Mouse (Mus musculus): ENCODE data around the gene Rpl29. TPM values are rescaled to one million over a fixed set of nuclear protein-coding genes. Genes with fewer than 3 reads are reported as not detected.
A peak's percentile ranks its signal among the peaks of the same experiment; 100 is the strongest.

Gene Rpl29
- polyA plus RNA-seq, 1 experiment = 475 TPM

DNA sequence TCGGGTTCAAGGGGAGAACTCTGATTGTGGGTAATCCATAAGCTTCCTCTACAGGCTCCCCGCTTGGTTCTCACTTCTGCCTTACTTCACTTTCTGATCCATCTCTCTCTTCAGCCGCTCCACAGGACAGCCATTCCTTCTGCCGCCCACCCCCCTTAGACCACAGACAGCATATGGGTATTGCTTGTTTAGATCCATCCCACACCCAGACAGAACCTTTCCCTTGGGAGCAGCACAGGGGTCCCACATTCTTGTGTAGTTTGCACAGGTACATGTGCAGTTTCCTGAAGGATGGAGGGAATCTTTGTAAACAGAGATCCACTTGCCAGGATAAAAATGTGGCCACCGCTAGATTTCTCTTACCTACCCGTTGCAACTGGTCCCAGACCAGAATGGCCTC is 23.1 kb downstream of the Rpl29 start:
- WGBS = 36% methylated on average over 6 of the region's 6 CpGs

DNA sequence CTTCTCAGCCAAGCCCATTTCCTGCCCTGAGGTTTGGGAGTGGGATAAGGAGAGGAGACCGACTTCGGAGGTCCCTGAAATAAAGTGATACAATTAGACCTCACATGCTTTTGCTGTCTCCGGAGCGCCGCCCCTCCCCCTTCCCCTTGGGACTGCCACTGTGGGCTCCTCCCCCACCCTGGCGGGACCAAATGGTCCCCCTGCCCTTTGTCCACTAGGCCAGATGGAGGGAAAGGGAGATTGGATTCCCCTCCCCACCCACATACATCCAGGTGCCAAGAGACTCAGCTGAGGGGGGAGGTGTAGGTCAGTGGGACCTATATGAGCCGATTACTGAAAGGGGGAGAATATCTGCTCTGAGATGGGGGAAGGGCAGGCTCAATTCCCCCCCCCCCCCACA is 23.6 kb downstream of the Rpl29 start:
- peak; percentile 83 to 87 for DNase-seq
- no peak for TF ChIP-seq POLR2A (IDR thresholded peaks at IDR 0.05; ENCODE audit: borderline replicate concordance, insufficient read depth, low read length)
- no peak for TF ChIP-seq CTCF (IDR thresholded peaks at IDR 0.05; ENCODE audit: borderline replicate concordance, insufficient read depth, low read depth, low read length)
- no peaks in the 10 kb centered on the region for H3K27me3 ChIP-seq (ENCODE audit: control insufficient read depth, insufficient read depth, low read length)
- peak overlapping the region; percentile 79 for H3K4me3 ChIP-seq (replicated peaks; ENCODE audit: insufficient read depth, low read depth, low read length)
- peak overlapping the region; percentile 97; the same call in 1 of the 2 replicates for H3K27ac ChIP-seq (ENCODE audit: insufficient read depth, low read length)
- WGBS = 3% methylated on average over 7 of the region's 7 CpGs
- peaks cover 55% of the 10 kb centered on the region for H3K4me1 ChIP-seq (ENCODE audit: control insufficient read depth, insufficient read depth, low read length)

More for the DNA sequence above, 23.1 kb downstream of the Rpl29 start:
- Histone ChIP-seq H3K4me3 (replicated peaks; ENCODE audit: insufficient read depth, low read depth, low read length) (no peak overlapping the region), H3K27ac (ENCODE audit: insufficient read depth, low read length) (no peak overlapping the region), H3K27me3 (ENCODE audit: control insufficient read depth, insufficient read depth, low read length) (no peaks in the 10 kb centered on the region), H3K4me1 (ENCODE audit: control insufficient read depth, insufficient read depth, low read length) (peaks cover 52% of the 10 kb centered on the region)
- DNase-seq = no peak
- TF ChIP-seq CTCF (IDR thresholded peaks at IDR 0.05; ENCODE audit: borderline replicate concordance, insufficient read depth, low read depth, low read length) (no peak), POLR2A (IDR thresholded peaks at IDR 0.05; ENCODE audit: borderline replicate concordance, insufficient read depth, low read length) (no peak)

DNA sequence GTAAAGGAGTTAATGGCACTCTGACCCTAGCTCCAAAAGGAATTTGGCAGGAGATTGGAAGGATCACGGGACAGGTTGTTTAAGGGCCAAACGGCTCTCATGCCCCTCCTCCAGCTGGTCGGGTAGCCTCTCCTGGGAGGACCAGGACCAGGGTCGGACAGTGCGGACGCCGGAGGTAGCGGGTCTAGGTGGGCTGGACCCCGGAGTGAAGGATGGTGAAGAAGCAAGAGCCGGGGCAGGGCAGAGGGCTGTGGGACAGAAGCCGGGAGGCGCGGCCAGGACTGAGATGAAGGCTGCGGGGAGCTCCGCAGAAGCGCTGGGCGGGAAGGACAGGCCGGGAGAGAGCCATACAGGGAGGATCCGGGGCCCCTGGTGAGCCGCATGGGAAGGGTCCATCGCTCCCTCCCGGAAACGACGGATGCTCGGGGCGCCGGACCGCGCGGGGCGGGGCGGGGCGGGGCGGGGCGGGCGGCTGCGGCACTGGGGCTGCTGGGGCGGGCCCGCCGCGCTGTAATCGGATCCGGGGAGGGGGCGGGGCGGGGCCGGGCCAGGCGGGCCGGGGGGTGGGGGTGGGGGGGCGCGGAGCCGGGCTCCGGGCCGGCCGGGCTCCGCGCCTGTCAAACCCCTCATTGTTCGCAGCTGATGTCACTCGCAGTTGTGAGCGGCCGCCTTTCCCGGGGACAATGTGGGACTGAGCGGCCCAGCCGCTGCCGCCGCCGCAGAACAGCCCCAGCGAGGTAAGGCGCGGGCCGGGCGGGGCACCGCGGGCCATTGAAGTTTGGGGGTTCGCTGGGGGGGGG is 24.2 kb downstream of the Rpl29 start, which contains the start of gene Pcbp4:
Gene Pcbp4 (plus strand): TSS at position 21 of the 800 bp plus-strand sequence.
- peak within 1 kb of the TSS; percentile 97 for H3K27ac ChIP-seq (ENCODE audit: insufficient read depth, low read length)
- peak; percentile 74 to 80 for DNase-seq
- peaks cover 56% of the 10 kb centered on the region for H3K4me1 ChIP-seq (ENCODE audit: control insufficient read depth, insufficient read depth, low read length)
- WGBS = under 1% methylated on average over 52 of the region's 74 CpGs
- no peaks in the 10 kb centered on the region for H3K27me3 ChIP-seq (ENCODE audit: control insufficient read depth, insufficient read depth, low read length)
- TF ChIP-seq CTCF (IDR thresholded peaks at IDR 0.05; ENCODE audit: borderline replicate concordance, insufficient read depth, low read depth, low read length) (no peak), POLR2A (IDR thresholded peaks at IDR 0.05; ENCODE audit: borderline replicate concordance, insufficient read depth, low read length) (no peak)
- H3K4me3 ChIP-seq (replicated peaks; ENCODE audit: insufficient read depth, low read depth, low read length) = peak within 1 kb of the TSS; percentile 94

DNA sequence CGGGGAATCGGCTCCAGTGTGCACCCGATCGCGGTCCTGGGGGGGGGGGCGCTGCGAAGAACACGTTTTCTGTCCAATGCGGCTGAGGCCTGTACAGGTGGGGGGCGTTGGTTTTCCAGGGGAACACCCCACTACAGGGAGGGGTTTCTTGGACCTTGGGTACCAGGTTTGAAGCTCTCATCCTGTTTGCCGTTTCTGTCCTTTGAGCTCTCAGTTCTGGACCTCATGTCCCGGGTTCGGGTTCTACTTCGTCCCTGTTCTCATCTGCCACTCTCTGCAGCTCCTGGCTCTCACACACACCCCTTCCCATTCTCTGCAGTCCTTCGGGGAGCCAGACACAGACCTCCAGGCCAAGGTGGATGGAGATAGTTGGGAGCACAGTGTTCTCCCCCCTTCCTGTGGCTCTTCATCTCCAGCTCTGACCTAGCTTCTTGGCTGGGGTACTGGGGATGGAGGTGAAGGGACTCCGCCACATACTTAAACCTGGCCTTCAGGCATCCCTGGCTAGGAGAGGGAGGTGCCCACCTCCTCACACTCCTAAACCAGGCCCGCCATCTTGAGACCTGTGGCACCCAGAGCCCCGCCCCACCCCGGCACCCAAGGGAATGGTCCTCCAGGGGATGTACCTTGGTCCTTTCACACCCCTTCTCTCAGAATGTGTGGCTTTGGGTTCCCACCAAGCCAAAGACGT is 25.0 kb downstream of the Rpl29 start:
- WGBS = 2% methylated on average over 20 of the region's 20 CpGs
- Histone ChIP-seq H3K27ac (ENCODE audit: insufficient read depth, low read length) (peak overlapping the region; percentile 81), H3K4me1 (ENCODE audit: control insufficient read depth, insufficient read depth, low read length) (peaks cover 56% of the 10 kb centered on the region), H3K4me3 (replicated peaks; ENCODE audit: insufficient read depth, low read depth, low read length) (peak overlapping the region; percentile 94), H3K27me3 (ENCODE audit: control insufficient read depth, insufficient read depth, low read length) (no peaks in the 10 kb centered on the region)
- DNase-seq = peak; percentile 53 to 56
- TF ChIP-seq CTCF (IDR thresholded peaks at IDR 0.05; ENCODE audit: borderline replicate concordance, insufficient read depth, low read depth, low read length) (no peak), POLR2A (IDR thresholded peaks at IDR 0.05; ENCODE audit: borderline replicate concordance, insufficient read depth, low read length) (no peak)

DNA sequence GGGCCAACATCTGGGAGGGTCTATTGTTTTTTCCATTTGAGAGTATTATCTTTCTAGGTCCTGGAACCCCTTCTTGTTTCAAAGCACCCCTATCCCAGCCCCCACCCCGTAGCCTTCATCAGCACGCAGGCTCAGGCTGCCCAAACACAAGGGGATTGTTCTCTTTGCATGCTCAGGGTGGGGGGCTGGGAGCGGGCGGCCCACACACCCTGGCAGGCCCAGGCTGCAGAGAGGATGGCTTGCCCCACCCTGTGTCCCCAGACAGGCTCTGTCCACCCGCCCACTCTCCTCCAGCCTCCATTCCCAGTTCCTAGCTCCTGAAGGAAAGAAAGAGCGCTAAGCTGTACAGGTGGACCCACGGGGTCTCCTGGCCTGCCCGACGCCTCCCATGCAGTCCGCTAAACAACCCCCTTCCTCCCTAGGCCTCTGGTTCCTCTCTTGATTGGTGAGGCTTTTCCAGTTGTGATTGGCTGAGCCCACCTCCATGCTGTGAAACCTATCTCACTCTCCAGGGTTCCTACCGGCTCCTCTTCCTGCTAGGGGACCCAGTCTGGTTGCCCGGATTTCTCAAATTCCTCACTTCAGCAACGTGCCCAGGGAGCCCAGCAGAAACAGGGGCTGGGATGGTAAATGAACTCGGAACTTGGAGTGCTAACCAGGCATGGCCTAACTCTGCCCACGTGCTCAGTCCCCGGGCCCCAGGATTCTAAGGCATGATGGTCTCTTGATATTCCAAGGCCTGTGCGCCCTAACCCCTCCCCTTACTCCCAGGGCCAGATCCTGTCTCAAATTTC is 25.8 kb downstream of the Rpl29 start:
- Histone ChIP-seq H3K4me1 (ENCODE audit: control insufficient read depth, insufficient read depth, low read length) (peaks cover 57% of the 10 kb centered on the region), H3K27me3 (ENCODE audit: control insufficient read depth, insufficient read depth, low read length) (no peaks in the 10 kb centered on the region), H3K4me3 (replicated peaks; ENCODE audit: insufficient read depth, low read depth, low read length) (peak overlapping the region; percentile 94), H3K27ac (ENCODE audit: insufficient read depth, low read length) (peak overlapping the region; percentile 81)
- 8% methylated on average over 17 of the region's 17 CpGs for WGBS
- TF ChIP-seq POLR2A (IDR thresholded peaks at IDR 0.05; ENCODE audit: borderline replicate concordance, insufficient read depth, low read length) (no peak), CTCF (IDR thresholded peaks at IDR 0.05; ENCODE audit: borderline replicate concordance, insufficient read depth, low read depth, low read length) (no peak)
- DNase-seq = peak; percentile 44 to 46

DNA sequence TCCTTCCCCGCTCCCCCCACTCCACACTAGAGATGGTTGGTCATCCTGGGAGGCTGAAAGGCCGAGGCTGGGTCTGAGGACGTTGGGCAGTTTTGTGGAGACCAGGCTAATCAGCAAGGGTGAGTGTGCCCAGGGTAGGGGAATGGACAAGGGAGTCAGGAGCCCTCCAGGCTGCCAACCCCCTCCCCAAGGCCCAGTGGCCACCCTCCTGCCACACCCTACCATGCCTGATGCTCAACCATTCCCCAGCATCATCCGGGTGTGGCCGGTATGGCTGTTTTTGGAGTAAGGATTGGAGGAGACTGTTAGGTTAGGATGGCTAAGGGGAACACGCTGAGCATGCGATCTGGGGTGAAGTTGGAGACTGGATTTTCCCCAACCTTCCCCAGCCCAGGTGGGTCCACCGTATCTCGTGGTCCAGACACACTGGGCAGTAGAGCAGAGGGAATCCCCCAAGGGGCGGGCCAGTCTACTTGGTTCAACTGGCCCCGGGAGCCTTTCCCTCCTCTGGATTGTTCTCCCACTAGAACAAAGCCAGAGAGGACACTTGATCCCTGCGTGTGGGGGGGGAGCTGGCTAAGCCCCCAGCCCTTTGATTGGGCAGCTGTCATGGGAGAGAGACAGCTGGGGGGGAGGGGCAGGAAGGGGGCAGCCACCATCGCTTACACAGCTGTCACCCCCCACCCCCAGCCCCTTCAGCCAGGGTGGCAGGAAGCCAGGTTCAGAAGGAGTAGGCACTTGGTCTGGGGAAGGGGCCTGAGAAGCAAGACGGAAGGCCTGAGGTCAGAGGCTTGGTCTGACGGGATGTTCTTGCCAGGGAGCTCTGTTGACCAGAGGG is 27.3 kb downstream of the Rpl29 start:
- no peak overlapping the region for H3K4me3 ChIP-seq (replicated peaks; ENCODE audit: insufficient read depth, low read depth, low read length)
- TF ChIP-seq CTCF (IDR thresholded peaks at IDR 0.05; ENCODE audit: borderline replicate concordance, insufficient read depth, low read depth, low read length) = no peak
- no peak for TF ChIP-seq POLR2A (IDR thresholded peaks at IDR 0.05; ENCODE audit: borderline replicate concordance, insufficient read depth, low read length)
- H3K27ac ChIP-seq (ENCODE audit: insufficient read depth, low read length) = 0 out of 2 replicates have a peak overlapping the region, but pooled peaks have one; percentile 29
- DNase-seq = peak in 1 of 2 experiments; percentile 43
- 30% methylated on average over 15 of the region's 15 CpGs for WGBS
- H3K4me1 ChIP-seq (ENCODE audit: control insufficient read depth, insufficient read depth, low read length) = peaks cover 46% of the 10 kb centered on the region
- H3K27me3 ChIP-seq (ENCODE audit: control insufficient read depth, insufficient read depth, low read length) = no peaks in the 10 kb centered on the region
